Mouse (Mus musculus) neural tube, embryonic 12.5 days (tissue): ENCODE results near the gene Ttc24. TPM values are rescaled to one million over a fixed set of nuclear protein-coding genes. Genes with fewer than 3 reads are reported as not detected.

Source experiments
- ATAC-seq: fragments of 200-750 bp; cut with Nextera tagmentation; 2 replicates; pipeline ENCODE4 v1.8.0; 2017; ENCODE audit warnings: low read depth, mild to moderate bottlenecking, moderate TSS enrichment, moderate library complexity; ENCODE audit not compliant: low FRiP score
- H3K27ac ChIP-seq: fragments of 300-500 bp; sonication (generic); 2 replicates; pipeline ENCODE4 v1.5.1; 2016
- H3K27me3 ChIP-seq: fragments of 300-500 bp; sonication (generic); replicated peaks from 2 replicates; pipeline ENCODE4 v1.6.1; 2016; ENCODE audit warnings: mild to moderate bottlenecking
- H3K36me3 ChIP-seq: fragments of 300-500 bp; sonication (generic); 2 replicates; pipeline ENCODE4 v1.6.1; 2016; ENCODE audit warnings: mild to moderate bottlenecking
- H3K4me1 ChIP-seq: fragments of 300-500 bp; sonication (generic); 2 replicates; pipeline ENCODE4 v1.6.1; 2016
- H3K4me2 ChIP-seq: fragments of 300-500 bp; sonication (generic); replicated peaks from 2 replicates; pipeline ENCODE4 v1.6.1; 2016; ENCODE audit warnings: mild to moderate bottlenecking
- H3K4me3 ChIP-seq: fragments of 300-500 bp; sonication (generic); 2 replicates; pipeline ENCODE4 v1.5.1; 2016
- H3K9ac ChIP-seq: fragments of 300-500 bp; sonication (generic); 2 replicates; pipeline ENCODE4 v1.6.1; 2016; ENCODE audit warnings: mild to moderate bottlenecking
- H3K9me3 ChIP-seq: fragments of 300-500 bp; sonication (generic); 2 replicates; pipeline ENCODE4 v1.6.1; 2016; ENCODE audit warnings: mild to moderate bottlenecking
- WGBS: fragments of 180-500 bp; shearing (Covaris S2); methylation state at CpG from one replicate; pipeline ENCODE4 v1.1.7; 2016; 5-methylcytosine and 5-hydroxymethylcytosine counted together
- polyA plus RNA-seq: library from polyadenylated mRNA; unstranded; fragments of >200 nt; fragmentation: Nextera tagmentation; extraction: Ambion mirVana; gene quantifications from 2 replicates; pipeline ENCODE4 v1.2.1, GENCODE M21; 2016

Ttc24 gene
- polyA plus RNA-seq, 1 experiment from 2014 or later: not detected

DNA sequence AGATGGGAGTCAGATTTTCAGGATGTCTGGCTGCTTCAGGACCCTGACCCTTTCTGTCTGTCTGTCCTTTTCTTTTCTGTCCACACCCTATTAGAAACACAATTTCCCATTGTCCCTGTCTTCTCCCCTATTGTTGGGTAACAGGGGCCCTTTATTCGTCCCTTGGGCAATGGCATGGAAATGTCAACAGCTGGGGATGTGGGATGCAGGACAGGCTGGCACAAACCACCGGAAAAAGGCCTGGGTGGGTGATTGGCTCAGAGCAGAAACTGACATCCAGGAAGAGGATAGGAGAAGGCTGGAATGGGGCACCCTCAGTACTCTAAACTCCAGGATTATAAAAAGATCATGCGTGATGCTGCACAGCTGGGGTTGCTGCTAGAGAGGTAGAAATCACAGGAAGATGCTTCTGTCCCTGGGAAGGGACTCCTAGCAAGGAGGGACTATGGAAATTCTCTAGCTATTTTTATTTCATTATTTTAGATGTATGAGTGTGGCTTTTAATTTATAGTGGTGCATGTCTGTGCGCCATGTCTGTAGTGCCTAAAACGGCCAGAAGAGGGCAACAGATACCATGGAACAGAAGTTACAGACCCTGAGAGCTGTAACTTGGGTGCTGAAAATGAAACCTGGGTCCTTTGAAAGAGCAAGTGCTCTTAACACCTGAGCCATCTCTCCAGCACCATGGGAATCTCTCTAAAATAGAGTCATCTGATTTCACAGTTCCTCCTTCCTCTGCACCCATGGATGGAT is 50.5 kb downstream of the Ttc24 start, which contains the start of gene Hapln2:
Gene Hapln2, minus strand, starts transcription at position 150 of the 753 bp plus-strand sequence.
- no peaks in the 10 kb centered on the region for H3K36me3 ChIP-seq
- no peak within 1 kb of the TSS for H3K27ac ChIP-seq
- no peak within 1 kb of the TSS for H3K9ac ChIP-seq
- peaks cover 13% of the 10 kb centered on the region for H3K4me1 ChIP-seq
- H3K9me3 ChIP-seq: no peaks in the 10 kb centered on the region; the same call in 1 of the 2 replicates
- ATAC-seq: no peak
- H3K4me2 ChIP-seq: no peak within 1 kb of the TSS
- no peak within 1 kb of the TSS for H3K4me3 ChIP-seq
- peaks cover 60% of the 10 kb centered on the region for H3K27me3 ChIP-seq
- WGBS: 39% methylated on average over 5 of the region's 5 CpGs

DNA sequence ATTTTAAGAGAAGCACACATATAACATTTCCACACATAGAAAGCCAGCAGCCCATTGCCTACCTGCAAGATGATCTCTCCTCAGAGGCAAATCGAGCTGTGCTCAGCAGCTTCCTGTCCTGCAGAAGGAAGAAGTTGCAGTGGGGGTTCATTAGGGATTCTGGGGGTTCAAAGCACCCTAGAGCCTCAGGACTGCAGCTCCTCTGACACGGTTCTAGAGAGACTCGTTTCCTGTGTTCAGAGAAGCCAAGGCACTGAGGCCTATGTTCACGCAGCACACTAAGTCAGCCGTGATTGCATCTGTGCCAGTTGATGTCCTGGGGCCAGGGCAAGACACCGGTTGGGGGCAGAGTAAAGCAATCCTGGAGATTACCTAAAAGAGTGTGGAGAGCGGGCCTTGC is 51.3 kb downstream of the Ttc24 start:
- peaks cover 68% of the 10 kb centered on the region for H3K27me3 ChIP-seq
- no peak overlapping the region for H3K4me3 ChIP-seq
- H3K9me3 ChIP-seq: no peaks in the 10 kb centered on the region; the same call in 1 of the 2 replicates
- H3K36me3 ChIP-seq: no peaks in the 10 kb centered on the region
- no peak for ATAC-seq
- peaks cover 19% of the 10 kb centered on the region for H3K4me1 ChIP-seq
- 64% methylated on average over 7 of the region's 7 CpGs for WGBS
- no peak overlapping the region for H3K27ac ChIP-seq
- no peak overlapping the region for H3K9ac ChIP-seq
- no peak overlapping the region for H3K4me2 ChIP-seq

GRCm38 (mm10) chr3:88023192-88024074 is 54.7 kb downstream of the Ttc24 start:
- Histone ChIP-seq H3K27me3 (peaks cover 73% of the 10 kb centered on the region), H3K9ac (peak overlapping the region; percentile 53; the same call in 1 of the 2 replicates), H3K4me3 (peak overlapping the region; percentile 52), H3K27ac (no peak overlapping the region), H3K36me3 (no peaks in the 10 kb centered on the region), H3K4me2 (peak overlapping the region; percentile 99), H3K4me1 (peaks cover 19% of the 10 kb centered on the region), H3K9me3 (no peaks in the 10 kb centered on the region; the same call in 1 of the 2 replicates)
- ATAC-seq: peak; percentile 72
- WGBS: under 1% methylated on average over 81 of the region's 81 CpGs

DNA sequence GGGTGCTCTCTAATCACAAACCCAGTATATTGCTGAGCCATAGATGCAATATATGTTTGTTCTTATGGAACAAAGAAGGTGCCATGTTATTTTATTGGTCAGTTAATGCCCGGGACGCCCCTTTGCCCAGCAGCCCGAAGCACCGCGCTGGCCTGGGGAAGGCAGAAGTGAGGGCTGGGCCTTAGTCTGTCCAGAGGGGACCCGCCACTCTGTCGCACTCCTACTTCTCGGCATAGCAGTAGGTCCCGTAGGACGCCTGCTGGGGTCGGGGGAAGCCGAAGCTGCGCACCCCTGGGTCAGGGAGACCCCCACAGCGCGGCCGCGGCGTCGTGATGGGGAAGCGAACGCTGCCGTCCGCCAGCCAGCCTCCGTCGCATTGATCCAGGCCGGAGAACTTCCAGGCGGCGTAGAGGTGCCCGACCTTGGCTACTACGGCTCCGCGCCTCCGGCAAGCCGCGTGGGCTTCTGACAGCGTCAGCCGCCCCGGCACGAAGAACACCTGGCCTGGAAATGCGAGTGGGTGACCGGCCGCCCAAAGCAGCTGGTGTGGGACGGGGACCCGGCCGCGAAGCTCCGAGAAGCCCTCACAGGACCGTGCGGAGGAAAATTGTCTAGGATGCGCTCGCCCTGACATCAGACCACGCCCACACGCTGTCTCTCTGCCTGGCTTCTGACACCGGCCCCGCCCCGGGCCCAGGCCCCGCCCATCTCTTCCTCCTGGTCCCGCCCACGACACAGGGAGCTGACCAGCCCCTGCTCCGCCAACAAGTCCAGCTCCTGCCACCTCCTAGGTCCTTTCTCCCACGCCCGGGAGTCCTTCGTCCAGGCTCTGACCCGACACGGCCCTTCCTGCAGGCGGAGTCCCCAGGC is 55.5 kb downstream of the Ttc24 start:
- peak; percentile 87 for ATAC-seq
- Histone ChIP-seq H3K36me3 (no peaks in the 10 kb centered on the region), H3K4me3 (peak overlapping the region; percentile 52), H3K27ac (no peak overlapping the region), H3K9ac (peak overlapping the region; percentile 53), H3K9me3 (no peaks in the 10 kb centered on the region), H3K4me2 (peak overlapping the region; percentile 99), H3K27me3 (peaks cover 75% of the 10 kb centered on the region), H3K4me1 (peaks cover 19% of the 10 kb centered on the region)
- WGBS: 1% methylated on average over 66 of the region's 66 CpGs

Other genes with a start within 250 kb of the Ttc24 start
- gene Sh2d2a, start 231.5 kb downstream of the Ttc24 start, polyA plus RNA-seq: not detected in 2 replicates
- gene Prcc, start 192.7 kb downstream of the Ttc24 start, polyA plus RNA-seq: 14.3 and 15.4 TPM in 2 replicates
- gene Hdgf, start 172.0 kb downstream of the Ttc24 start, polyA plus RNA-seq: 225 and 233 TPM in 2 replicates
- 78.4 and 81.7 TPM in 2 replicates for gene Mrpl24, start 158.8 kb downstream of the Ttc24 start, polyA plus RNA-seq
- gene Isg20l2, start 148.0 kb downstream of the Ttc24 start, polyA plus RNA-seq: 60.7 and 64.1 TPM in 2 replicates
- gene Rrnad1, start 147.6 kb downstream of the Ttc24 start, polyA plus RNA-seq: 22.2 TPM in 2 replicates
- gene Crabp2, start 129.6 kb downstream of the Ttc24 start, polyA plus RNA-seq: 372 and 405 TPM in 2 replicates
- 140 and 169 TPM in 2 replicates for gene Nes, start 107.2 kb downstream of the Ttc24 start, polyA plus RNA-seq
- 2.4 and 4.1 TPM in 2 replicates for gene Bcan, start 78.1 kb downstream of the Ttc24 start, polyA plus RNA-seq
- gene Hapln2, start 50.7 kb downstream of the Ttc24 start, polyA plus RNA-seq: 0.24 and 0.60 TPM in 2 replicates
- gene Gpatch4, start 35.2 kb downstream of the Ttc24 start, polyA plus RNA-seq: 28.9 and 29.1 TPM in 2 replicates
- gene Naxe, start 19.8 kb downstream of the Ttc24 start, polyA plus RNA-seq: 129 and 141 TPM in 2 replicates
- gene Iqgap3, start 3.7 kb upstream of the Ttc24 start, polyA plus RNA-seq: 14.1 and 14.3 TPM in 2 replicates
- gene Mef2d, start 64.1 kb upstream of the Ttc24 start, polyA plus RNA-seq: 17.6 and 19.8 TPM in 2 replicates
- 0.32 and 0.79 TPM in 2 replicates for gene Rhbg, start 176.4 kb upstream of the Ttc24 start, polyA plus RNA-seq
- 0.27 TPM in 1 of 2 replicates, not detected in the other for gene Gm38392, start 208.9 kb upstream of the Ttc24 start, polyA plus RNA-seq
- gene Tsacc, start 218.7 kb upstream of the Ttc24 start, polyA plus RNA-seq: 9.4 and 12.9 TPM in 2 replicates
- gene Cct3, start 218.8 kb upstream of the Ttc24 start, polyA plus RNA-seq: 593 and 606 TPM in 2 replicates
- 116 and 131 TPM in 2 replicates for gene Glmp, start 246.7 kb upstream of the Ttc24 start, polyA plus RNA-seq